Mouse (Mus musculus): ENCODE measurements around the gene Fes. TPM values are rescaled to one million over a fixed set of nuclear protein-coding genes. Genes with fewer than 3 reads are reported as not detected.

The Fes gene
- total RNA-seq, 4 experiments from 2014 or later, result 6.4 to 13.5 (median 9.1) TPM

- DNase-seq (ENCODE audit: low spot score), result no peak
Measured at GRCm38 (mm10) chr7:80374733-80375132, 13.0 kb downstream of the Fes start.

DNA sequence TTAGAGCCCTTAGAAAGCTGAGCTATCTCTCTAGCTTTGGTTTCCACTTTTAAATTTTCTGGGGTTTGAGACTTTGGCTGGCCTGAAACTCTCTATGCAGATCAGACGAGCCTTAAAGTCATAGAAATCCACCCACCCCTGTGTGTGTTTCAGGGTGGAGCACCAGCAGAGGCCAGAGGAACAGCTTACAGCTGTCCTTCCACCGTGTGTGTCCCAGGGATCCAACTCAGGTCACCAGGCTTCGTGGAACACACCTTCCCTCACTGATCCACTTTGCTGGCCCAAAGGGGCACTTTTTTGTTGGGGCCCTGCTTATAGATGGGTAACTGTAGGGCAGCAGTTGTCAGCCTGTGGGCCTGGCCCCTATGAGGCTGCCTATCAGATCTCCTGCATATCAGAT is 13.5 kb downstream of the Fes start:
- no peak for DNase-seq (ENCODE audit: low spot score)

GRCm38 (mm10) chr7:80373850-80374249 is 13.9 kb downstream of the Fes start:
- no peak for DNase-seq (ENCODE audit: low spot score)

- DNase-seq (ENCODE audit: low spot score), result no peak
Measured at GRCm38 (mm10) chr7:80373352-80373751, 14.4 kb downstream of the Fes start.

DNA sequence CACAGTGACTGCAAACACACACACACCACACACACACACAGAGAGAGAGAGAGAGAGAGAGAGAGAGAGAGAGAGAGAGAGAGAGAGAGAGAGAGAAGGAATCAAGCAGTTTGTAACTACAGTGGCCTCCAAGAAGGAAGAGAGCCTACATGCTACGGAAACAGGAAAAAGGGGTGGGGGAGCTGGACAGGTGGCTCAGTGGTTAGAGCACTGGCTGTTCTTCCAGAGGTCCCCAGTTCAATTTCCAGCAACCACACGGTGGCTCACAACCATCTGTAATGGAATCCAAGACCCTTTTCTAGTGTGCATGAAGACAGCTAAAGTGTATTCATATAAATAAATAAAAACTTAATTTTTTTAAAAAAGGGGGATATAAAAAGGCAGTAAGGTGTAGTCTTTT is 15.1 kb downstream of the Fes start:
- no peak for DNase-seq (ENCODE audit: low spot score)

- no peak for DNase-seq (ENCODE audit: low spot score)
Measured at GRCm38 (mm10) chr7:80372166-80372565, 15.6 kb downstream of the Fes start.

DNA sequence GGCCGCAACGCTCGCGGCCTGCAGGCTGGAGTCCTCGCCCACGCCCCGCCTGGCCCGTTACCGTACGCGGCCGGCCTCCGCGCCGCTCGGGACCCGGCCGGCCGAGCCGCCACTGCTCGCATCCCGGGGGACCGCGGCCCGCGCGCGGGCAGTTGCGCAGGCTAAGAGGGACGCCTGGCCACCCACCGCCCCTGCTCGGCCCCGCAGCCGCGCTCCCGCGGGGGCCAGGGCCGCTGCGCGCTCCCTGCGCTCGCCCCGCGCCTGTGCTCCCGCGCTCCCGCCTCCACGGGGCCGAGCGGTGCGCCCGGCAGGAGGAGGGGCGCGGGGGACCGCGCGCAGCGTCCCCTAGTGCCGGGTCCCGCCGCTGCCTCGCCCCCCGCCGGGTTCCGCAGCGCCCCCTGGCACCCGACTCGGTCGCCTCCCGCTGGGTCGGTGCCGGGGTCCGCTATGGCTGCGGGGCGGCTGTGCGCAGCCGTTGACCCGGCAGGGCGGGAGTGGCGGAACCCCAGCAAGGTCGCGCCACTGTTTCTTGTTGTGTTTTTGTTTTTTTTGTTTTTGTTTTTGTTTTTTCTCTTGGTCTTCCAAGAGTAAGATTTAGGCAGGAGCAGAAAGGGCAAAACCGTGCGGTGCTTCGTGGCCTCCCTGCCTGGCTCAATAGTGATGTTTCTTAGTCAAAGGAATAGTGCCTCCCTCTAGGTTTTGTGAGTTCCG is 16.6 kb downstream of the Fes start, which contains the start of gene Man2a2:
TSS of gene Man2a2 (minus strand) at position 335 of the 711 bp plus-strand sequence.
- no peak for DNase-seq (ENCODE audit: low spot score)

DNA sequence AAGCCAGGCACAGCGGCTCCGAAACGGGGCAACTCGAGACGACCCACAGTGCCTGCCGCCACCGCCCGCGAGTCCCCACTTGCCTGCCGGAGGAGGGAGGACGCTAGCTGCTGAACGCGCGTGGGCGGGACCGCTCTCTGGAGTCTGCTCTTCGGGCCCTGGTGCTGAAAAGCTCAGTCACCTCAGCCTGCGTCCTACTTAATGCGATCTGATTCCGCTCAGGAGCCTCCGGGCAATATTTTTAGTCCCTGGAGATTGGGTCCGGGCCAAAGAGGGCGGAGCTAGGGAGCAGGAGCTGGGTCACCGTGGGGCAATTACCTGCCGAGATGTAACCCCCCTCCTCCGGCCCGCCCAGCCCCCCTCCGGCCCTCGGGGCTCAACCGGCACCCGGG is 17.1 kb downstream of the Fes start:
- DNase-seq (ENCODE audit: low spot score), result peak; percentile 77

GRCm38 (mm10) chr7:80369967-80370431 is 17.7 kb downstream of the Fes start:
- no peak for DNase-seq (ENCODE audit: low spot score)

DNA sequence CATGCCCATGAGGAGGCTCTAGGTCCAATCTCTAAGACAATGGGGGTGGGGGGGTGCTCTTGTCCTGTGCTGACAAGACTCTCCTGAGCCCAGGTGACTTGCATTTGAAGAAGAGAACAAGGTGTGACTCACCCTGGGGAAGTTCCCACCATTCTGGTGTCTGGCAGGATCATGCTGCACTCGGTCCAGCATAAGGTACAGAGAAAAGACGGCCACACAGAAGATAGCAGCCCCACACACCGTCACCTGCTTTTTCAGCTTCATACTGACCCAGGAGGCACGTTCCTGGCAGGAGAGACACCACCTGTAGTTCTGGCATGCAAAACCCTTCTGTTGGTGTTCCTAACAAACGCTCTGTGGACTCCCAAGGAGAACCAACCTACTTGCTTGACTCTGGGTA is 18.3 kb downstream of the Fes start:
- DNase-seq (ENCODE audit: low spot score), result no peak

GRCm38 (mm10) chr7:80368635-80369421 is 18.9 kb downstream of the Fes start:
- no peak for DNase-seq (ENCODE audit: low spot score)

DNA sequence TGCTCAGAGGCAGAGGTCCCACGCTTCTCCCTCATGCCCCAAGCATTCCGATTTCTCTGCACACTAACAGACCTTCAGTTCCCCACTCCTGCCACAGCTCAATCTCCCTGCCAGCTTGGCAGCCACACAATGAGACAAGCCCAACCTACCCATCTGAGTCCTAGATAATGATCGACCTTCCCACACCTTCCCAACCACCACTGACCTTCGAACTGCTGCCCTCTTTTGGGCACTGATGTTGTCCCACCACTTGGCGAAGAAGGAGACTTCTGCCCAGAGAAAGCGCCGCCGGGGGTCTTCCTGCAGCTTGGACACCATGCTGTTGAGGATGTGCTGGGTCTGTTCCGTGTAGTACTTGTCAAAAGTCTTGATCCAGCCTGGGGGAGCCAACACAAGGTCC is 19.7 kb downstream of the Fes start:
- no peak for DNase-seq (ENCODE audit: low spot score)

- DNase-seq (ENCODE audit: low spot score), result no peak
Measured at GRCm38 (mm10) chr7:80367232-80367631, 20.5 kb downstream of the Fes start.

GRCm38 (mm10) chr7:80365759-80366158 is 22.0 kb downstream of the Fes start:
- no peak for DNase-seq (ENCODE audit: low spot score)

- DNase-seq (ENCODE audit: low spot score), result no peak
Measured at GRCm38 (mm10) chr7:80360435-80360834, 27.3 kb downstream of the Fes start.

DNA sequence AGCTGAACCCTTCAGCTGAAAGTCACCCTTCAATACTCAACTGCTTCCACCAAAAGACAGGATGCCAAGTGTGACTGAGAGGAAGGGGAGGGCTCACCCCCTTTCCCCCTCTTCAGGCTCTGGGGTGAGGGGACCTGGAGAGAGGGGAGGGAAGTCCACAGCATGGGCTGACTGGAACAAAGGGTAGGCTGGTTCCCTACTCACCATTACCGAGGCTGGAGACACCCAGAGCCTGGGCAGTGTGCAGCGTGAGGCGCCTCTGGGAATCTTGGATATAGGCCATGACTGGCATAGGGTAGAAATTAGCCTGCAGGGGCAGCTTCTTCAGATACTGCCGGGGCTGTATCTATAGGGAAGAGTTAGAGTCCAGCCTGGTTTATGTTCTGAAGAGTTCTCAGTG is 29.7 kb downstream of the Fes start:
- DNase-seq (ENCODE audit: low spot score), result no peak

DNA sequence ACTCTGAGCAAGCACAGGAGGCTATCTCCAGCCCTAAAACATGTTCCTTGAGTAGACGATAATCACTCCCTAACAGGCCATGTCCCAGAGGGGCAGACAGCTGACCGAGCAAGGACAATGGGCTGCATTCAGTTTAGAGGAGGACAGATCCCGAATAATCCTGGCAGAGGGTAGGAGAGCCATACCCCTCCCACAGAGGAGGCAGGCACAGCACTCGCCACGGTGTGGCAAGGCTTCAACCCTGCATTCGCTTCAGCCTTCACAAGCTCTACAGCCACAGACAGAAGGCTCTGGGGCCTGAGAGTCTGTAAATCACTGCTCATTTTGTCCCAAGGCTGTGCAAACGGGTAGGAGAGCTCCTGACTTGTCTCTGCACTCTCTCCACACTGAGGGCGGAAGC is 30.6 kb downstream of the Fes start:
- no peak for DNase-seq (ENCODE audit: low spot score)

GRCm38 (mm10) chr7:80356351-80356750 is 31.4 kb downstream of the Fes start:
- no peak for DNase-seq (ENCODE audit: low spot score)

- DNase-seq (ENCODE audit: low spot score), result no peak
Measured at GRCm38 (mm10) chr7:80352920-80353319, 34.8 kb downstream of the Fes start.

DNA sequence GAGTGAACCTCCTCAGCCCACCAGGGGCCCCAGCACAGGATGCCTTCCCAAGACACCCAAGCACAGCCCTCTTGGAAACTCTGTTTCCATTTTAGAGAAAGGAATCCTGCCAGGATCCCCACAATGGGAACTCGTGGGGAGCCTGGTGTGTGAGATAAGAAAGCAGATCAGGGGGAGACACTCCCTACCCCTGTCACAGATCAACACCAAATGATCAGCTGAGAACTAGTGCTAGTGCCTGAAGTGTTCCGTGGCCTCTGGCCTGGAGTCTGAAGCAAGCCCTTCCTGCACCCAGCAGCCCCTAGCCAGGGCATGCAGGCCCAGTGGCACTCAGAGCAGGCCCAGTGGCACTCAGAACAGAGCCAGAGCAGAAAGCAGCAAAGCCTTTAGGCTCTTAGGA is 36.9 kb downstream of the Fes start:
- DNase-seq (ENCODE audit: low spot score), result no peak

- no peak for DNase-seq (ENCODE audit: low spot score)
Measured at GRCm38 (mm10) chr7:80347670-80348586, 39.8 kb downstream of the Fes start.

GRCm38 (mm10) chr7:80346830-80347229 is 40.9 kb downstream of the Fes start:
- no peak for DNase-seq (ENCODE audit: low spot score)
